Mouse (Mus musculus) liver, embryonic 14.5 days (tissue): ENCODE results near the gene Ifi27l2b. TPM values are rescaled to one million over a fixed set of nuclear protein-coding genes. Genes with fewer than 3 reads are reported as not detected.
"Not testable (repeated sequence)": the region's sequence is repeated elsewhere in the genome, so short reads cannot be mapped to it uniquely, and the experiment has no call there.

Source experiments
- ATAC-seq: fragments of 200-750 bp; cut with Nextera tagmentation; 2 replicates; pipeline ENCODE4 v1.8.0; 2017; ENCODE audit warnings: moderate number of reproducible peaks, mild to moderate bottlenecking, moderate library complexity; ENCODE audit not compliant: insufficient read depth
- DNase-seq, 3 experiments: peaks; one replicate each; pipeline ENCODE4 v3.0.0-alpha.2; 2012 to 2013; ENCODE audit warnings: low read depth in 3 of 3, low spot score in 3 of 3
- H3K27ac ChIP-seq: fragments of 300-500 bp; sonication (generic); 2 replicates; pipeline ENCODE4 v1.5.1; 2014; ENCODE audit warnings: moderate library complexity, mild to moderate bottlenecking, control low read depth, inconsistent platforms
- H3K27me3 ChIP-seq: fragments of 300-500 bp; sonication (generic); 2 replicates; pipeline ENCODE4 v1.6.1; 2014; ENCODE audit warnings: mild to moderate bottlenecking, low read length, moderate library complexity; ENCODE audit not compliant: control insufficient read depth, insufficient read depth
- H3K36me3 ChIP-seq: fragments of 300-500 bp; sonication (generic); replicated peaks from 2 replicates; pipeline ENCODE4 v1.6.1; 2014; ENCODE audit warnings: low read depth; ENCODE audit not compliant: control insufficient read depth, insufficient read depth
- H3K4me1 ChIP-seq, 2 experiments: fragments of 200-500 bp in 1 of 2; fragments of 300-500 bp in 1 of 2; sonication (generic) in 1 of 2; replicated peaks; 2 replicates each; pipeline ENCODE4 v1.6.1; 2012 to 2014; ENCODE audit warnings: antibody characterized with exemption in 1 of 2, inconsistent platforms in 1 of 2, low read length in 1 of 2; ENCODE audit not compliant: control insufficient read depth in 2 of 2, insufficient read depth in 2 of 2
- H3K4me2 ChIP-seq: fragments of 300-500 bp; sonication (generic); 2 replicates; pipeline ENCODE4 v1.6.1; 2014; ENCODE audit warnings: low read depth, mild to moderate bottlenecking, control low read depth, moderate library complexity
- H3K4me3 ChIP-seq, 2 experiments: fragments of 200-500 bp in 1 of 2; fragments of 300-500 bp in 1 of 2; sonication (generic) in 1 of 2; 2 replicates each; pipeline ENCODE4 v1.5.1; 2012 to 2014; ENCODE audit warnings: low read depth in 2 of 2, low read length in 2 of 2, mild to moderate bottlenecking in 2 of 2, control low read depth in 1 of 2, inconsistent platforms in 1 of 2, moderate library complexity in 1 of 2; ENCODE audit not compliant: insufficient read depth in 1 of 2
- H3K9ac ChIP-seq: fragments of 300-500 bp; sonication (generic); replicated peaks from 2 replicates; pipeline ENCODE4 v1.6.1; 2014; ENCODE audit warnings: mild to moderate bottlenecking, control low read depth, moderate library complexity
- H3K9me3 ChIP-seq: fragments of 300-500 bp; sonication (generic); 2 replicates; pipeline ENCODE4 v1.6.1; 2016; ENCODE audit warnings: low read length, mixed read lengths; ENCODE audit not compliant: control insufficient read depth
- CTCF ChIP-seq: IDR thresholded peaks from 2 replicates; pipeline ENCODE4 v1.5.1; 2016; ENCODE audit warnings: antibody characterized with exemption, low read depth, control low read depth
- EP300 ChIP-seq: IDR thresholded peaks from 2 replicates; pipeline ENCODE4 v1.6.1; 2016; ENCODE audit warnings: antibody characterized with exemption, low read depth
- WGBS: fragments of 180-500 bp; shearing (Covaris S2); extraction: QIAGEN DNeasy Blood & Tissue Kit; methylation state at CpG from one replicate; pipeline ENCODE4 v1.1.7; 2014; ENCODE audit not compliant: insufficient replicate concordance; 5-methylcytosine and 5-hydroxymethylcytosine counted together
- polyA plus RNA-seq, 2 experiments: library from polyadenylated mRNA; depleted of rRNA in 1 of 2; stranded (reverse) in 1 of 2; unstranded in 1 of 2; fragments of >200 nt; fragmentation: Nextera tagmentation in 1 of 2; extraction: Ambion mirVana in 1 of 2; gene quantifications; 2 replicates each; pipeline versions ENCODE4 v1.2.1 to v1.2.3; 2012 to 2014

Ifi27l2b gene
- polyA plus RNA-seq, 2 experiments, result not detected

DNA sequence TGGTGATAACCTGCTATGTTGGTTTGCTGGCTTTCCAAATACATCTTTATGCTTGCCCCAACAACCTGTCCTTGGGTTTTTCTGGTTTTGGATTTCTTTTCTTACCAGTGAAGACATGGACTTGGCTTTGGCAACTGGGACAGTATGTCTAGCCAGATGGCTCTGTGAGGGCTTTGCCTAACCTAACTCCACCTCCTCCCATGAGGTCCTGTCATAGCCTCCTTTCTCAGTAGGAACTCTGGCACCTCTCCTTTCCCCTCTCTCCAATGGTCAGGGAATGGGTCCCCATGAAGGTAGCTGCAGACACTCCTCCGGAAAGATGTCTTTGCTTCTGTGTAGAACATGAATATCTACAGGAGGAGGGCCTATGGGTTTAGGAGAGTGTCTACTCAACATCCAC, 29.7 kb upstream of the Ifi27l2b start:
- DNase-seq (no peak), ATAC-seq (no peak)
- H3K27ac ChIP-seq, result no peak overlapping the region
- H3K36me3 ChIP-seq, result no peaks in the 10 kb centered on the region
- WGBS, result 63% methylated on average over 1 of the region's 1 CpGs
- H3K4me3 ChIP-seq, result no peak overlapping the region
- H3K4me2 ChIP-seq, result no peak overlapping the region
- no peaks in the 10 kb centered on the region for H3K9me3 ChIP-seq
- H3K4me1 ChIP-seq, result no peaks in the 10 kb centered on the region
- TF ChIP-seq EP300, result no peak
- TF ChIP-seq CTCF, result no peak
- H3K9ac ChIP-seq, result no peak overlapping the region
- no peaks in the 10 kb centered on the region for H3K27me3 ChIP-seq

DNA sequence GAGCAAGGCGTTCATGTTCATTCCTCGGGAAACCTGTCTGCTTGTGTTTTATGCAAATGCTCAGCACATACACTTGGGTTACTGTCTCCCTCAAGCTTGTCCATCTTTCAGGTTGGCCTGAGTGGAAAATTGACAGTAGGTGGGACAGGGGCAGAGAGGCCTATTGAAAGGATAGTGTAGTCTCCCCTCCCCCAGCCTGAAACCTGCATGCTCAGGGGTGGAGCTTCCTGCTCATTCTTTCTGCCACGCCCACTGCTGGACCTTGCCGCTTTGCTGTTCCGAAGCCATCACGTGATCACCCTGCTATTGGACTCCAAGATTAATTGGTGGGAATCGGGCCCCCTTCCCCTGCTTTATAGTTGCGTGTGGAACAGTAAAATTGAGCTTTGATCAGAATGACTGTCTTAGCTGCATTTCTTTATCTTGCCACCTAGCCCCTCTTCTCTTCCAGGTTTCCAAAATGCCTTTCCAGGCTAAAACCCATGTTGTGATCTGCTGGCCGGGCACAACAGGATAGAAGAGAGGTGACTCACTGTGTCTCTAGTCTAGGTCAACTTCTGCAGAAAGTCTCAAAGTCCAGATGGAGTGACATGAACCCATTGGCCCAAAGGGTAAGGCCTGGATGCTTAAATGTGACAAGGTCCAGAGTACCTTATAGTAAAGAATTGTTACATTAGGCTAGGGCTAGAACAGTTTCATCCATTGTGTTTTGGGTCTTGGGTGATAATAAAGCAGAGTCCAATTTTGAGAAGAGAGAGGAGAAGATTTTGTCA, 27.4 kb upstream of the Ifi27l2b start:
- H3K4me3 ChIP-seq, H3K27ac ChIP-seq, H3K9me3 ChIP-seq, H3K4me2 ChIP-seq, H3K27me3 ChIP-seq, H3K9ac ChIP-seq, H3K4me1 ChIP-seq, H3K36me3 ChIP-seq, DNase-seq, ATAC-seq: not testable (repeated sequence)
- 48% methylated on average over 9 of the region's 9 CpGs for WGBS

GRCm38 (mm10) chr12:103482781-103483180, 25.8 kb upstream of the Ifi27l2b start:
- Histone ChIP-seq H3K9ac (no peak overlapping the region), H3K36me3 (no peaks in the 10 kb centered on the region), H3K9me3 (no peaks in the 10 kb centered on the region), H3K4me3 (no peak overlapping the region), H3K4me2 (no peak overlapping the region), H3K27ac (no peak overlapping the region), H3K4me1 (no peaks in the 10 kb centered on the region), H3K27me3 (no peaks in the 10 kb centered on the region)
- no peak for ATAC-seq
- no peak for DNase-seq
- 31% methylated on average over 2 of the region's 2 CpGs for WGBS
- no peak for TF ChIP-seq EP300
- TF ChIP-seq CTCF, result no peak

- no peak overlapping the region for H3K4me3 ChIP-seq
- ATAC-seq (no peak), DNase-seq (no peak)
- WGBS, result 43% methylated on average over 5 of the region's 5 CpGs
- no peak for TF ChIP-seq EP300
- H3K9ac ChIP-seq, result no peak overlapping the region
- no peaks in the 10 kb centered on the region for H3K36me3 ChIP-seq
- H3K27ac ChIP-seq, result no peak overlapping the region
- no peaks in the 10 kb centered on the region for H3K9me3 ChIP-seq
- H3K27me3 ChIP-seq, result no peaks in the 10 kb centered on the region
- no peak overlapping the region for H3K4me2 ChIP-seq
- no peaks in the 10 kb centered on the region for H3K4me1 ChIP-seq
Measured at GRCm38 (mm10) chr12:103481671-103482070, 24.6 kb upstream of the Ifi27l2b start.

DNA sequence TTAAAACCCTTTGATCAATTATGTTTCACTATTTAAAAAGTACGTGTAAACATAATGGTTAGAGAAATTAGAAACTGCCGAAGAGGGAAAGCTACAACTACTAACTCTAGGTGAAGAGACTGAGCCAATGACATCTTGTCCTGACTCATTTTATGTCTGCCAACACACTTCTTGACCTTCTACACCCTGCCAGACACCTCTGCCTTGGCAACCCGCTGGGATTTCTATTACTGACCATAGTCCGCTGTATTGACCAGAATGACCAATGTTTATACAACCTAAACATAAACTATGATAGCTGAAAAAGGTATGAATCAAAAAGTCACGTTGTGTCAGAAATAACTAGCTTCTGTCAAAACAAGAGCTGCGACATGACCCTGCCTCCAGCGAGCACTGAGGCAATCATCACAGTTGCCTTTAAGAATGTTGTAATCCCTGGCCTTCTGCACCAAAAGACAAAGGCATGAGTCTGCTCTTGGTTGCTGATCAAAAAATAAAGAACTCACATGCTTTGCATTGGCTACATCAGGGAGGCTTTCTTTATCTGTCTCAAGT, 20.5 kb upstream of the Ifi27l2b start:
- DNase-seq (no peak), ATAC-seq (no peak)
- no peaks in the 10 kb centered on the region for H3K36me3 ChIP-seq
- H3K9ac ChIP-seq, result no peak overlapping the region
- H3K4me3 ChIP-seq, result no peak overlapping the region
- H3K4me1 ChIP-seq, result no peaks in the 10 kb centered on the region
- no peak for TF ChIP-seq EP300
- no peak for TF ChIP-seq CTCF
- H3K9me3 ChIP-seq, result no peaks in the 10 kb centered on the region
- no peaks in the 10 kb centered on the region for H3K27me3 ChIP-seq
- H3K4me2 ChIP-seq, result no peak overlapping the region
- no peak overlapping the region for H3K27ac ChIP-seq
- WGBS, result 51% methylated on average over 7 of the region's 7 CpGs
